Mouse (Mus musculus): ENCODE data around the gene Fhdc1. TPM values are rescaled to one million over a fixed set of nuclear protein-coding genes. Genes with fewer than 3 reads are reported as not detected.

Fhdc1 gene
- polyA plus RNA-seq, 1 experiment from 2014 or later, result 2.2 TPM

GRCm38 (mm10) chr3:84468111-84468453 lies 12.1 kb downstream of the Fhdc1 start:
- Histone ChIP-seq H3K4me3 (no peak overlapping the region), H3K27me3 (ENCODE audit: low read depth, poor library complexity, severe bottlenecking) (no peaks in the 10 kb centered on the region), H3K9me3 (replicated peaks) (no peaks in the 10 kb centered on the region), H3K4me1 (peaks cover 13% of the 10 kb centered on the region), H3K27ac (no peak overlapping the region), H3K36me3 (no peaks in the 10 kb centered on the region)
- DNase-seq (ENCODE audit: low spot score), result no peak
- 39% methylated on average over 4 of the region's 4 CpGs for WGBS

DNA sequence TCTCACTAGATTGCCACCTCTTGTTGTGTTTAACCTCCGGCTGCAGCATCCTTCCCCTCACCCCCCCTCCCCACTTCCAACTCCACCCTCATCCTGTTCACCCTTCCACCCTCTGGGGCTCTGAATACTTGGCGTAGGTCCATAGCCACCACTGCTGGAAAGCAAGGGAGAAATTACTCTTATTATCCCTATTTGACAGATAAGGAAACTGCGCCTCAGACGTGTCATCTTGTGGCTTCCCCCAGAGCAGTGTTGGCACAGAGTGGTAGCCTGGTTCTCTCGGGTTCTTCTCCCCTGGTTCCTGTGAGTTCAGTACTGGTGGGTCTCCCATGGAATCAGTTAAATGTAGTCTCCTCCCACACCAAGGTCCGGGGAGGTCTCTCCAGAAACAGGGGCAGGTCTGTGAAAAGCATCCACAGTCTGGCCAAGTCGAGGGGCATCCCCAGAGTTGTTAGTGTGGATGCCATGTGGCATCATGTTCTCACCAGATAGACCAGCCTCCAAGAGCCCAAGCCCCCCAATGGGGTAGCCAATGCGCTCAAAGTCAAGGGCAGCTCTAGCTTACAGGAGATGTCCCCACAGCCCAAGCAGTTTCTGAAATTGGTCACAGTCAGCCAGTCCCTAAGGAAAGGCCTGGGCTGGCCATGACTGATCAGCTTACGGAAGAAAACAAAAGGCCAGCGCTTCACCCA lies 12.7 kb downstream of the Fhdc1 start:
- Histone ChIP-seq H3K4me3 (no peak overlapping the region), H3K27me3 (ENCODE audit: low read depth, poor library complexity, severe bottlenecking) (no peaks in the 10 kb centered on the region), H3K36me3 (no peaks in the 10 kb centered on the region), H3K4me1 (peaks cover 8% of the 10 kb centered on the region), H3K9me3 (replicated peaks) (no peaks in the 10 kb centered on the region), H3K27ac (no peak overlapping the region)
- DNase-seq (ENCODE audit: low spot score), result no peak
- WGBS, result 67% methylated on average over 10 of the region's 10 CpGs

- DNase-seq (ENCODE audit: low spot score), result no peak
- Histone ChIP-seq H3K4me1 (peaks cover 18% of the 10 kb centered on the region), H3K36me3 (no peaks in the 10 kb centered on the region), H3K4me3 (no peak overlapping the region), H3K27me3 (ENCODE audit: low read depth, poor library complexity, severe bottlenecking) (0 out of 2 replicates have a peak, but pooled peaks cover under 1% of the 10 kb centered on the region), H3K27ac (no peak overlapping the region), H3K9me3 (replicated peaks) (no peaks in the 10 kb centered on the region)
- WGBS, result 83% methylated on average over 6 of the region's 6 CpGs
Measured at GRCm38 (mm10) chr3:84465822-84466500, 14.3 kb downstream of the Fhdc1 start.

DNA sequence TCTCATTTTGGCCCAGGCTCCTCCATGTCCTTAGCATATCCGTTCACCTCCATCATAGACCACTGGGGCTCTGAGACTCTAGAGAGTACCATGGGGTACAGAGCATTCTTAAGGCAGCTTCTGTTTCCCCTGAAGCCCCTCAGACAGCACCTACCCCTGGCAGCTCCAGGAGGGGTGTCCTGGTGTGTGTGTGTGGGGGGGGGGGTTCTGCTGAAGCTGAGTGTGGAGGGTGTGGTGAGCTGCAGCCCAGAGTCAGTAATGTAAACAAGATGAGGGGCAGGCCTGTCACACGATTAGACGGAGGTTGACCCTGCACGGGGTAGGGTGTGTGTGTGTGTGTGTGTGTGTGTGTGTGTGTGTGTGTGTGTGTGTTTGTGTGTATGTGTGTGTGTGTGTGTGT lies 18.5 kb downstream of the Fhdc1 start:
- H3K36me3 ChIP-seq, result no peaks in the 10 kb centered on the region
- H3K9me3 ChIP-seq (replicated peaks), result no peaks in the 10 kb centered on the region
- 0 out of 2 replicates have a peak, but pooled peaks cover 3% of the 10 kb centered on the region for H3K27me3 ChIP-seq (ENCODE audit: low read depth, poor library complexity, severe bottlenecking)
- no peak for DNase-seq (ENCODE audit: low spot score)
- no peak overlapping the region for H3K27ac ChIP-seq
- no peak overlapping the region for H3K4me3 ChIP-seq
- 33% methylated on average over 4 of the region's 4 CpGs for WGBS
- H3K4me1 ChIP-seq, result peaks cover 30% of the 10 kb centered on the region

DNA sequence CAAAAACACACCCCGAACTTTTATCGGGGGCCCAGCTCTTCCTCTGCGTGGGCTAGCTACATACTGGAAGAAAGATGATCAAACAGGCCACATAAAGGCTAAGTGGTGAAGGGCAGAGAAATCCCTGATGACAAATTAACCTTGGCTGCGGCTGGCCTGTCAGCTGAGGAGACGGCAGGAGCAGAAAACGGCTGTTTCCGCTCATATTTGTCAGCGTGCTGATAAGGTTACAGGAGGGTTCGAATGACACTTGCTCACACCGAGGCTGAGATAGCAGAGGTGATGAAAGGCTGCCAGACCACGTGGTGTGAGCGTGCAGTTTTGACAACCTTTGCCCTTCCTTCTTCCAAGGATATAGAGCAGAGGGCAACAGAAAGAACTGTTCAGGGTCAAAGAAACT lies 19.3 kb downstream of the Fhdc1 start:
- H3K4me1 ChIP-seq, result peaks cover 30% of the 10 kb centered on the region
- H3K9me3 ChIP-seq (replicated peaks), result no peaks in the 10 kb centered on the region
- peak overlapping the region; percentile 58 for H3K27ac ChIP-seq
- 0 out of 2 replicates have a peak, but pooled peaks cover 3% of the 10 kb centered on the region for H3K27me3 ChIP-seq (ENCODE audit: low read depth, poor library complexity, severe bottlenecking)
- H3K36me3 ChIP-seq, result no peaks in the 10 kb centered on the region
- 13% methylated on average over 12 of the region's 12 CpGs for WGBS
- 0 out of 2 replicates have a peak overlapping the region, but pooled peaks have one; percentile 3 for H3K4me3 ChIP-seq
- no peak for DNase-seq (ENCODE audit: low spot score)

DNA sequence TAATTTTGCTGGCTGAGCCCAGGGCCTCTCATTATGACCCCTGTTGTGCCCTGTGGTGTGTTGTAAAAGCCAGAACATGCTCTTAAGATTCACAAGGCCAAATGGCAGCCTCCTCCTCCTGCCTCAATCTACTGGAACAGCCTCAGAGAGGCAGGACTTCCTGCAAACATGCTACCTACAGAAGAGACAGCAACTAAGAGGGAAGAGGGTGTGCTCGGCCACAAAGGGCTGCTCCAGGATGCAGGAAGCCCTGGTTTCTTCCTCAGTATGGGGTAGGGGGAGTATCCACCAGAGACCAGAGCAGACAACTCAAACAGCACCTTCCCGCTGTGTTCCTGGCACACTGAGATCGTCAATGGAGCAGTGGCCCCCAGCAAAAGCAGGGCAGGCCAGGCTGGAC lies 19.7 kb downstream of the Fhdc1 start:
- DNase-seq (ENCODE audit: low spot score), result no peak
- H3K4me3 ChIP-seq, result no peak overlapping the region

DNA sequence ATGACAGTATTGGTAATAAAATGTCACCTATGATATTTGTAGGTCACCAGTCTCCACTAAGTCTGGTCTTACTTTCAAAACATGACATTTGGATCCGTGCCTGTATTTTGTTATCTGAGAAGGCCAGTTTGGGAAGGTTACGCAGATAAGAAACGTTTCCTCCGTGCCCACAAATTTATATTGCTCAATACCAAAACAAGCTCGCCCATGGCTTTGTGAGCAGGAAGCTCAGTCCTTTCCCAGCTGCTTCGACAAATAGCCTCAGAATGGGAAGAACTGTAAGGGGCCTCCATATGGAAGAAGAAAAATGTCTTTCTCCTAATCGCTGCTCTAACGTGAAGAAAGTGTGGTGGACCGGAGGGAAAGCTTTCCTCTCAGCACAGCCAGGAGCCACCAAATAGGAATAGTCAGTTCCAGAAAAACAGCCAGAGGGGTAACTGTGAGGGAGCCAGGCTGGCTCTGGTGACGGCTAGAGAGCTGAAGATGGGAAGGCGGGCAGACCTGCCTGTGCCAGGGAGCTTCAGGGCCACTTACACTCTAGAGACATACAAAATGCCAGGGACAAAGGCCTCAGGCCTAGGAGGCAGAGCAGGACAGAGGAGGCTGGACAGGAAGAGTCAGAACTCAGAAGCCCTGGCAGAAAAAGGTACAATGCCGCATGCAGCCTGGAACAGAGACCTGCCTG lies 24.4 kb downstream of the Fhdc1 start:
- Histone ChIP-seq H3K9me3 (replicated peaks) (no peaks in the 10 kb centered on the region), H3K27ac (no peak overlapping the region), H3K27me3 (ENCODE audit: low read depth, poor library complexity, severe bottlenecking) (0 out of 2 replicates have a peak, but pooled peaks cover 1% of the 10 kb centered on the region), H3K36me3 (no peaks in the 10 kb centered on the region), H3K4me1 (peaks cover 17% of the 10 kb centered on the region), H3K4me3 (no peak overlapping the region)
- DNase-seq (ENCODE audit: low spot score), result no peak
- WGBS, result 85% methylated on average over 12 of the region's 12 CpGs

More for the DNA sequence above, 19.7 kb downstream of the Fhdc1 start:
- Histone ChIP-seq H3K27me3 (ENCODE audit: low read depth, poor library complexity, severe bottlenecking) (0 out of 2 replicates have a peak, but pooled peaks cover 3% of the 10 kb centered on the region), H3K36me3 (no peaks in the 10 kb centered on the region), H3K9me3 (replicated peaks) (no peaks in the 10 kb centered on the region), H3K4me1 (peaks cover 30% of the 10 kb centered on the region), H3K27ac (peak overlapping the region; percentile 58)
- 22% methylated on average over 3 of the region's 3 CpGs for WGBS

DNA sequence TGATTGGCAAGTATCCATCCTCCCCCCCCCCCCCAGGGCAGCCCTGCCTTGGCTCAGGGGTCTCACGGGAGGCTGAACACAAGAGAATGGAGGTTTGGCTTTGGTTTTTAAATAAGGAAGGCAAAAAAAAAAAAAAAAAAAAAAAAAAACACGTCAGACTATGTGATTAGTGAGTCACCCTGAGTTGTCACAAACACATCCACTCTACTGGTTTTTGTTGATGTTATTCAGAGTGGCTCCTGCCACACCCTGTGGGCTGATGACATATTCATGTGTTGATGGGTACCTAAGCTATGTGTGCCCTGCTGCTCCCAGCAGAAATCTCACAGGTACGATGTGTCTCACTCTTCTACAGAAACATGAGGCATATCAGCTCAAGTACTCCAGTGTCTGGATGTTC lies 29.6 kb downstream of the Fhdc1 start:
- H3K27ac ChIP-seq, result no peak overlapping the region
- WGBS, result 75% methylated on average over 3 of the region's 3 CpGs

GRCm38 (mm10) chr3:84449015-84449414 lies 31.2 kb downstream of the Fhdc1 start:
- Histone ChIP-seq H3K4me3 (no peak overlapping the region), H3K27me3 (ENCODE audit: low read depth, poor library complexity, severe bottlenecking) (peaks cover 18% of the 10 kb centered on the region), H3K27ac (no peak overlapping the region), H3K9me3 (replicated peaks) (no peaks in the 10 kb centered on the region), H3K36me3 (no peaks in the 10 kb centered on the region), H3K4me1 (peaks cover 27% of the 10 kb centered on the region)
- WGBS, result 86% methylated on average over 9 of the region's 9 CpGs
- no peak for DNase-seq (ENCODE audit: low spot score)

More for the DNA sequence above, 29.6 kb downstream of the Fhdc1 start:
- no peak for DNase-seq (ENCODE audit: low spot score)
- Histone ChIP-seq H3K9me3 (replicated peaks) (no peaks in the 10 kb centered on the region), H3K36me3 (no peaks in the 10 kb centered on the region), H3K4me1 (peaks cover 14% of the 10 kb centered on the region), H3K27me3 (ENCODE audit: low read depth, poor library complexity, severe bottlenecking) (0 out of 2 replicates have a peak, but pooled peaks cover 2% of the 10 kb centered on the region), H3K4me3 (no peak overlapping the region)

- H3K36me3 ChIP-seq, result no peaks in the 10 kb centered on the region
- H3K27ac ChIP-seq, result no peak overlapping the region
- H3K9me3 ChIP-seq (replicated peaks), result no peaks in the 10 kb centered on the region
- no peak overlapping the region for H3K4me3 ChIP-seq
- peaks cover 28% of the 10 kb centered on the region for H3K4me1 ChIP-seq
- no peak for DNase-seq (ENCODE audit: low spot score)
- H3K27me3 ChIP-seq (ENCODE audit: low read depth, poor library complexity, severe bottlenecking), result peaks cover 18% of the 10 kb centered on the region
- 83% methylated on average over 5 of the region's 5 CpGs for WGBS
Measured at GRCm38 (mm10) chr3:84447803-84448202, 32.4 kb downstream of the Fhdc1 start.

GRCm38 (mm10) chr3:84445838-84446237 lies 34.4 kb downstream of the Fhdc1 start:
- peak overlapping the region; percentile 36 for H3K4me3 ChIP-seq
- peak; percentile 63 for DNase-seq (ENCODE audit: low spot score)
- peaks cover 34% of the 10 kb centered on the region for H3K4me1 ChIP-seq
- H3K9me3 ChIP-seq (replicated peaks), result no peaks in the 10 kb centered on the region
- no peaks in the 10 kb centered on the region for H3K36me3 ChIP-seq
- 17% methylated on average over 9 of the region's 9 CpGs for WGBS
- H3K27ac ChIP-seq, result peak overlapping the region; percentile 79
- H3K27me3 ChIP-seq (ENCODE audit: low read depth, poor library complexity, severe bottlenecking), result peaks cover 18% of the 10 kb centered on the region

DNA sequence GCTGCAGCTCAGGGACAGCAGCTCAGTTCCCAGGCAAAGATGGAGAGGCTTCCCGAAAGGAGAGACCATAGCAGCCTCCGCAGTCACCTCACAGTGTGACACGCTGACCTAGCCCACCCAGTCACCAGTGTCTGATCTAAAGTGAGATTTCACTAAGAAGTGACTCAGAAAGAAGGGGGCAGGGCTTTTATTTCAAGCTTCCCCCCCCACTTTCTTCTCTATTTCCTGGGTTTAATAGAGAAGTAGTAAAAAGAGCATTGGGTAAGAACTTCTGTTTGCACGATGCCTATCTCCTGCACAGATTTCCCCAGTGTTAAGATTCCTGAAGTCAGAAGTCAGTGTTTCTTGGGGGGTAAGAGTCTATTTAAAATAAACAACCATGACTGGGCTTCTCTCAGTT lies 37.3 kb downstream of the Fhdc1 start:
- DNase-seq (ENCODE audit: low spot score), result no peak
- H3K36me3 ChIP-seq, result no peaks in the 10 kb centered on the region
- peaks cover 33% of the 10 kb centered on the region for H3K4me1 ChIP-seq
- H3K27ac ChIP-seq, result no peak overlapping the region
- H3K27me3 ChIP-seq (ENCODE audit: low read depth, poor library complexity, severe bottlenecking), result peaks cover 18% of the 10 kb centered on the region
- H3K9me3 ChIP-seq (replicated peaks), result no peaks in the 10 kb centered on the region
- H3K4me3 ChIP-seq, result no peak overlapping the region
- 88% methylated on average over 4 of the region's 4 CpGs for WGBS

All from limb, embryonic 10.5 days (tissue).